Mouse (Mus musculus): ENCODE measurements around the gene Abca12.

DNA sequence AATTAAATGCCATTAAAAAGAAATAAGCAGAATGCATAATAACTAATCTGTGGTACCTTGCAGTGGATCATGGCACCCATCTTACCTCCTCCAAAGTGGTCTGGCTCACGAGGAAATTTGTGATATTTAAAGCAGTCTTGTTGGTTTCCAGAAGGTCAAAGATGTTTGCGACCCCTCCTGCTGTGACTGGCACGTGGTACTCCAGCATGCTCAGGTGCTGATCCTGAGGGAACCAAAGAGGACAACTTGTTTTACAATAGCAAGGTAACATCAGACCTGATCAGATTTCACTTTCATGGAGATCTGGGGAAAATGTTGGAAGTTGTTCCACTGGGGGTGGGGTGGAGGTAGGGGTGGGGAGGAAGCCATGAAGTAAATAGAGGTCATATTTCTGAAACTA, 170.1 kb downstream of the Abca12 start:
- TF ChIP-seq CTCF (IDR thresholded peaks at IDR 0.05; ENCODE audit: extremely low read depth, insufficient read depth, low read length) (no peak), POLR2A (IDR thresholded peaks at IDR 0.05; ENCODE audit: extremely low read depth, insufficient read depth, low read length) (no peak)

Data from cortical plate, adult 2 months (tissue).